Mouse (Mus musculus) liver, embryonic 18 days (tissue): ENCODE results near the gene Ascl4. TPM values are rescaled to one million over a fixed set of nuclear protein-coding genes. Genes with fewer than 3 reads are reported as not detected.

Experiments used
- polyA plus RNA-seq: library from polyadenylated mRNA; depleted of rRNA; stranded (reverse); fragments of >200 nt; gene quantifications from 2 replicates; pipeline ENCODE4 v1.2.3, GENCODE M21; 2012; rRNA removed

Ascl4 gene
- not detected in 2 replicates for polyA plus RNA-seq

DNA sequence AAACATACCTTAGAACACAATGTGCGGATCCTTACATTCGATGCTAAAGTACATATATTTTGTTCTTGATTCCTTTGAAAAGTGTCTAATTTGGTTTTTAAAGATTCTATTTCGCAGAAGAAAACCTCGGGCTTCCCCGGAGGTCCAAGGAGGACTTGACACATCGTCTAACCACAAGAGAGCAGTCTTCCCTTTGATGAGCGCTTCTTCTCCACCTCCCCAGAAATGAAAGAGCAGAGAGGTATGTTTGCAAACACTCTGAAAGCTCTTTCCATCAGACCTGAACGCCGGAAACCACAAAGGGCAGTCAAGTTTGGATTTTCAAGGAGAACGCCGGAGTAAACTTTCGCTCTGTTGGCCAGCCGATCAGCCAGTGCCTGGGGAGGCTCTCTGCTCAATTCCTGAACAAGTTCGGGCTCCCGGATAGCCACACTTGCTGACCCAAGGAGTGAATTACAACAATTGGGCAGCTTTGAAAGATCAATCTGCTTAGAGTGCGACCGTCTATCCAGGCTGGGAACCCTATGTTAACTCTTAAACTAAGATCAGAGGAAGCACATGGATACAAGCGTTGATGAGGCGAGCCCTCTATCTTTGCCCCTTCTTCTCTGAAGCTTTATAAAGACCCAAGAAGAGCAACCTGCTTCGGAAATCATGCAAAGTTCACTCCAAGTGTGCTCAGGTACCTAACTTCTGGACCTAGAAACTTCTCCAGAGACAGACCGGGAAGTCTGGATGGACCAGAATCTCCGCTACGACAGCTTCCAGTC is at the start of gene Ascl4:
TSS of gene Ascl4 (plus strand) at position 6 of the 770 bp plus-strand sequence.

DNA sequence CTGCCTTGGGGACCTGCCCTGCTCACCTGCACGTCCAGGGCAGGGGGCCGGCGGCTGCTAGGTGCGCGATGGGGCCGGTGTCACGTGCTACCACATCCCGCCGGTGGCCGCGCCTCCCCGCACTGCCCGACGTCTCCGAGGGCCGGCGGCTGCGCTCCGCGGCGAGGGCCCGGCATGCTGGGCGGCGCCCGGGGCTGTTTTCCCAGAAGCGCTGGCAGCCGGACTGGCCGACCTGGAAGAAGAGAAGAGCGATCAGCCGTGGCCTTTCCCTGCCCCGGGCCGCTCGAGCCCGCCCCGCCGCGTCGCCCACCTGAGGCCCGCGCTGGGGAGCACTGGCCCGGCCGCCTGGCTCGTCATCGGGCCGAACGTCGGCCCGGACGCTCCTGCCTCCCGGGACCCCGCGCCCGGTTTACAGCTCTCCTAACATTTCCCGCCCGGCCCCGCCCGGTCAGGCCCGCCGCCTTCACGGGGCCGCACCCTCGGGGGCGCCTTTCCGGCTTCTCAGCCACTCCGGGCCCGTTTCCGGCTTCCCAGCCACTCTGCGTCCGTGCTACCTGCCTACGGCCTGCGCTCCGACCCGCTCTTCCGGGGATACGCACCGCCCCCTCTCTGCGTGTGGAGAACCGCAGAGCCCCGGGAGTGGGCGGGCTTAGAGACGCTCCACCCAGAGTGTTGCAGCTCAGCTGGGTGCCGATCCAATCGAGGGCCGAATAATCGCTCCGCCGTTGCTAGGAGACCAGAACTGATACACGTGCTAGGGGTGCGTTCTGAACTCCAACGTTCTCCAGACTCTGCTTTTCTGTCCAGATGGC is 10.8 kb upstream of the Ascl4 start, which contains the start of gene Prdm4:
TSS of gene Prdm4 (minus strand) at position 645 of the 812 bp plus-strand sequence.

DNA sequence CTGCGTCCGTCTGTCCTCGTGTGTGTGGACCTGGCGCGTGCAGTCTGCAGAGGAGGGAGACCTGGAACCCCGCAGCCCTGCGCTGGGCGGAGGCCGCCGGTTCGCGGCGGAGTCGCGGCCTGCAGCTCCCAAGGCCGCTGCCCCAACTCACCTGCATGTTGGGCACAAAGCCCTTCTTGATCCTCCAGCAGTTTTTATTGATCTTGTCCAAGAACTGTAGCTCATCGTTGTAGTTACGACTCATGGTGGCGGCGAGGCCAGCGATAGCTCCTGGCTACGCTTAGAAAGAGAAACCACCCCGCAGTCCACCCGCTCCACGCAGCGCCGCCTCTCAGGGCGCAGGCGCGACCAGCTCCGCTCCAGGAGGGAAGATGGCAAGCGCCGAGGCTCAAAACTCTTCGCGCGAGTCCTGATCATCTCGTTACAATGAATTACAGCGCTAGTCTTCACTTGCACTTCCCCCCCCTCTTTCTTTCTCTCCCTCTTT is 30.0 kb downstream of the Ascl4 start, which contains the start of gene Rtcb:
TSS of gene Rtcb (minus strand) at position 360 of the 487 bp plus-strand sequence.

Other genes starting within 250 kb of the Ascl4 start
- gene Pwp1, start 98.2 kb upstream of the Ascl4 start, polyA plus RNA-seq, result 11.1 and 11.3 TPM in 2 replicates
- gene Prdm4, start 10.5 kb upstream of the Ascl4 start, polyA plus RNA-seq, result 5.6 and 6.5 TPM in 2 replicates
- 49.8 and 51.6 TPM in 2 replicates for gene Rtcb, start 30.1 kb downstream of the Ascl4 start, polyA plus RNA-seq
- 0.02 TPM in 1 of 2 replicates, not detected in the other for gene Bpifc, start 84.2 kb downstream of the Ascl4 start, polyA plus RNA-seq
- 24.9 and 25.4 TPM in 2 replicates for gene Fbxo7, start 94.3 kb downstream of the Ascl4 start, polyA plus RNA-seq